Mouse (Mus musculus) forebrain, postnatal 0 days (tissue): ENCODE measurements around the gene Grm4. TPM values are rescaled to one million over a fixed set of nuclear protein-coding genes. Genes with fewer than 3 reads are reported as not detected.

Source experiments
- ATAC-seq: fragments of 200-750 bp; cut with Nextera tagmentation; 2 replicates; pipeline ENCODE4 v1.8.0; 2017; ENCODE audit warnings: mild to moderate bottlenecking, moderate library complexity
- DNase-seq: peaks from one replicate; pipeline ENCODE4 v3.0.0-alpha.2; 2015
- H3K27ac ChIP-seq: fragments of 300-500 bp; sonication (generic); 2 replicates; pipeline ENCODE4 v1.5.1; 2014; ENCODE audit warnings: low read depth, mild to moderate bottlenecking, antibody characterized with exemption, low read length, moderate library complexity, mixed read lengths
- H3K27me3 ChIP-seq: fragments of 300-500 bp; sonication (generic); 2 replicates; pipeline ENCODE4 v1.6.1; 2014; ENCODE audit warnings: mild to moderate bottlenecking, low read length, mixed read lengths; ENCODE audit not compliant: insufficient read depth
- H3K36me3 ChIP-seq: fragments of 300-500 bp; sonication (generic); 2 replicates; pipeline ENCODE4 v1.6.1; 2014; ENCODE audit warnings: mild to moderate bottlenecking, moderate library complexity; ENCODE audit not compliant: insufficient read depth
- H3K4me1 ChIP-seq: fragments of 300-500 bp; sonication (generic); 2 replicates; pipeline ENCODE4 v1.6.1; 2014; ENCODE audit warnings: antibody characterized with exemption; ENCODE audit not compliant: insufficient read depth
- H3K4me2 ChIP-seq: fragments of 300-500 bp; sonication (generic); 2 replicates; pipeline ENCODE4 v1.6.1; 2014; ENCODE audit warnings: low read depth, mild to moderate bottlenecking, moderate library complexity
- H3K4me3 ChIP-seq: fragments of 300-500 bp; sonication (generic); 2 replicates; pipeline ENCODE4 v1.5.1; 2014; ENCODE audit warnings: low read depth, low read length, mixed read lengths
- H3K9ac ChIP-seq: fragments of 300-500 bp; sonication (generic); 2 replicates; pipeline ENCODE4 v1.6.1; 2014; ENCODE audit warnings: mild to moderate bottlenecking
- H3K9me3 ChIP-seq: fragments of 300-500 bp; sonication (generic); 2 replicates; pipeline ENCODE4 v1.6.1; 2016; ENCODE audit warnings: low read length
- CTCF ChIP-seq: sonication (generic); IDR thresholded peaks from 2 replicates; pipeline ENCODE4 v1.5.1; 2016; ENCODE audit warnings: antibody characterized with exemption, control low read depth, low read depth
- WGBS: fragments of 180-500 bp; shearing (Covaris S2); extraction: QIAGEN DNeasy Blood & Tissue Kit; methylation state at CpG from one replicate; pipeline ENCODE4 v1.1.7; 2014; 5-methylcytosine and 5-hydroxymethylcytosine counted together
- polyA plus RNA-seq: library from polyadenylated mRNA; unstranded; fragments of >200 nt; fragmentation: Nextera tagmentation; extraction: Ambion mirVana; gene quantifications from 2 replicates; pipeline ENCODE4 v1.2.1, GENCODE M21; 2015
- total RNA-seq: library from RNA; depleted of rRNA; stranded (reverse); fragments of >200 nt; gene quantifications from 2 replicates; pipeline ENCODE4 v1.2.3, GENCODE M21; 2014

Gene Grm4
- total and polyA plus RNA-seq, 2 experiments from 2014 or later, result 5.5 to 14.5 TPM

- peak; percentile 44 for TF ChIP-seq CTCF
- no peak for DNase-seq
Observed at GRCm38 (mm10) chr17:27448749-27449148, 72.5 kb downstream of the Grm4 start.

GRCm38 (mm10) chr17:27445364-27446075 is 75.7 kb downstream of the Grm4 start:
- Histone ChIP-seq H3K9ac (no peak overlapping the region), H3K9me3 (no peaks in the 10 kb centered on the region), H3K27me3 (no peaks in the 10 kb centered on the region), H3K27ac (no peak overlapping the region), H3K4me2 (no peak overlapping the region), H3K36me3 (no peaks in the 10 kb centered on the region), H3K4me1 (no peaks in the 10 kb centered on the region), H3K4me3 (no peak overlapping the region)
- no peak for ATAC-seq
- 42% methylated on average over 17 of the region's 17 CpGs for WGBS
- no peak for DNase-seq
- TF ChIP-seq CTCF, result no peak

More at GRCm38 (mm10) chr17:27448749-27449148, 72.5 kb downstream of the Grm4 start:
- no peak overlapping the region for H3K9ac ChIP-seq
- no peaks in the 10 kb centered on the region for H3K27me3 ChIP-seq
- ATAC-seq, result peak; percentile 16; the same call in 1 of the 2 replicates
- H3K27ac ChIP-seq, result no peak overlapping the region
- no peaks in the 10 kb centered on the region for H3K36me3 ChIP-seq
- no peak overlapping the region for H3K4me3 ChIP-seq
- H3K4me2 ChIP-seq, result no peak overlapping the region
- H3K4me1 ChIP-seq, result no peaks in the 10 kb centered on the region
- 48% methylated on average over 6 of the region's 6 CpGs for WGBS
- H3K9me3 ChIP-seq, result no peaks in the 10 kb centered on the region

- Histone ChIP-seq H3K4me2 (no peak overlapping the region), H3K9ac (no peak overlapping the region), H3K27ac (no peak overlapping the region), H3K27me3 (no peaks in the 10 kb centered on the region), H3K4me3 (no peak overlapping the region), H3K9me3 (no peaks in the 10 kb centered on the region), H3K36me3 (no peaks in the 10 kb centered on the region), H3K4me1 (no peaks in the 10 kb centered on the region)
- ATAC-seq (peak; percentile 25; the same call in 1 of the 2 replicates), DNase-seq (no peak)
- TF ChIP-seq CTCF, result no peak
- 47% methylated on average over 13 of the region's 13 CpGs for WGBS
Observed at GRCm38 (mm10) chr17:27442538-27443113, 78.6 kb downstream of the Grm4 start.

- no peak overlapping the region for H3K4me2 ChIP-seq
- H3K4me1 ChIP-seq, result no peaks in the 10 kb centered on the region
- H3K9me3 ChIP-seq, result no peaks in the 10 kb centered on the region
- H3K4me3 ChIP-seq, result no peak overlapping the region
- H3K27me3 ChIP-seq, result no peaks in the 10 kb centered on the region
- WGBS, result 63% methylated on average over 7 of the region's 7 CpGs
- no peak for DNase-seq
- H3K9ac ChIP-seq, result no peak overlapping the region
- H3K27ac ChIP-seq, result no peak overlapping the region
- TF ChIP-seq CTCF, result no peak
- no peaks in the 10 kb centered on the region for H3K36me3 ChIP-seq
- ATAC-seq, result no peak
Observed at GRCm38 (mm10) chr17:27441778-27442177, 79.4 kb downstream of the Grm4 start.

- H3K27ac ChIP-seq, result no peak overlapping the region
- no peaks in the 10 kb centered on the region for H3K9me3 ChIP-seq
- no peak overlapping the region for H3K4me3 ChIP-seq
- H3K9ac ChIP-seq, result no peak overlapping the region
- no peaks in the 10 kb centered on the region for H3K4me1 ChIP-seq
- H3K4me2 ChIP-seq, result no peak overlapping the region
- ATAC-seq (peak; percentile 16; the same call in 1 of the 2 replicates), DNase-seq (peak; percentile 29)
- H3K36me3 ChIP-seq, result no peaks in the 10 kb centered on the region
- H3K27me3 ChIP-seq, result no peaks in the 10 kb centered on the region
- TF ChIP-seq CTCF, result no peak
- WGBS, result 4% methylated on average over 13 of the region's 13 CpGs
Observed at GRCm38 (mm10) chr17:27435799-27436198, 85.4 kb downstream of the Grm4 start.

GRCm38 (mm10) chr17:27435225-27435624 is 86.0 kb downstream of the Grm4 start:
- Histone ChIP-seq H3K4me3 (no peak overlapping the region), H3K9ac (no peak overlapping the region), H3K4me2 (no peak overlapping the region), H3K36me3 (no peaks in the 10 kb centered on the region), H3K4me1 (no peaks in the 10 kb centered on the region), H3K27me3 (no peaks in the 10 kb centered on the region), H3K27ac (no peak overlapping the region), H3K9me3 (no peaks in the 10 kb centered on the region)
- WGBS, result 91% methylated on average over 15 of the region's 15 CpGs
- DNase-seq, result no peak
- ATAC-seq, result no peak
- TF ChIP-seq CTCF, result no peak

- 83% methylated on average over 1 of the region's 1 CpGs for WGBS
- DNase-seq, result no peak
- no peak overlapping the region for H3K4me3 ChIP-seq
- no peak for ATAC-seq
- H3K9ac ChIP-seq, result no peak overlapping the region
- no peaks in the 10 kb centered on the region for H3K9me3 ChIP-seq
- H3K27ac ChIP-seq, result no peak overlapping the region
- H3K4me2 ChIP-seq, result no peak overlapping the region
- no peaks in the 10 kb centered on the region for H3K36me3 ChIP-seq
- no peak for TF ChIP-seq CTCF
- H3K4me1 ChIP-seq, result no peaks in the 10 kb centered on the region
- no peaks in the 10 kb centered on the region for H3K27me3 ChIP-seq
Observed at GRCm38 (mm10) chr17:27434066-27434465, 87.1 kb downstream of the Grm4 start.
